Mouse (Mus musculus) liver, embryonic 14.5 days (tissue): ENCODE measurements around the gene Serpina1e. TPM values are rescaled to one million over a fixed set of nuclear protein-coding genes. Genes with fewer than 3 reads are reported as not detected.

ENCODE experiments used
- ATAC-seq: fragments of 200-750 bp; cut with Nextera tagmentation; 2 replicates; pipeline ENCODE4 v1.8.0; 2017; ENCODE audit warnings: moderate number of reproducible peaks, mild to moderate bottlenecking, moderate library complexity; ENCODE audit not compliant: insufficient read depth
- DNase-seq, 3 experiments: peaks; one replicate each; pipeline ENCODE4 v3.0.0-alpha.2; 2012 to 2013; ENCODE audit warnings: low read depth in 3 of 3, low spot score in 3 of 3
- H3K27ac ChIP-seq: fragments of 300-500 bp; sonication (generic); 2 replicates; pipeline ENCODE4 v1.5.1; 2014; ENCODE audit warnings: moderate library complexity, mild to moderate bottlenecking, control low read depth, inconsistent platforms
- H3K27me3 ChIP-seq: fragments of 300-500 bp; sonication (generic); 2 replicates; pipeline ENCODE4 v1.6.1; 2014; ENCODE audit warnings: mild to moderate bottlenecking, low read length, moderate library complexity; ENCODE audit not compliant: control insufficient read depth, insufficient read depth
- H3K36me3 ChIP-seq: fragments of 300-500 bp; sonication (generic); replicated peaks from 2 replicates; pipeline ENCODE4 v1.6.1; 2014; ENCODE audit warnings: low read depth; ENCODE audit not compliant: control insufficient read depth, insufficient read depth
- H3K4me1 ChIP-seq, 2 experiments: fragments of 200-500 bp in 1 of 2; fragments of 300-500 bp in 1 of 2; sonication (generic) in 1 of 2; replicated peaks; 2 replicates each; pipeline ENCODE4 v1.6.1; 2012 to 2014; ENCODE audit warnings: antibody characterized with exemption in 1 of 2, inconsistent platforms in 1 of 2, low read length in 1 of 2; ENCODE audit not compliant: control insufficient read depth in 2 of 2, insufficient read depth in 2 of 2
- H3K4me2 ChIP-seq: fragments of 300-500 bp; sonication (generic); 2 replicates; pipeline ENCODE4 v1.6.1; 2014; ENCODE audit warnings: low read depth, mild to moderate bottlenecking, control low read depth, moderate library complexity
- H3K4me3 ChIP-seq, 2 experiments: fragments of 200-500 bp in 1 of 2; fragments of 300-500 bp in 1 of 2; sonication (generic) in 1 of 2; 2 replicates each; pipeline ENCODE4 v1.5.1; 2012 to 2014; ENCODE audit warnings: low read depth in 2 of 2, low read length in 2 of 2, mild to moderate bottlenecking in 2 of 2, control low read depth in 1 of 2, inconsistent platforms in 1 of 2, moderate library complexity in 1 of 2; ENCODE audit not compliant: insufficient read depth in 1 of 2
- H3K9ac ChIP-seq: fragments of 300-500 bp; sonication (generic); replicated peaks from 2 replicates; pipeline ENCODE4 v1.6.1; 2014; ENCODE audit warnings: mild to moderate bottlenecking, control low read depth, moderate library complexity
- H3K9me3 ChIP-seq: fragments of 300-500 bp; sonication (generic); 2 replicates; pipeline ENCODE4 v1.6.1; 2016; ENCODE audit warnings: low read length, mixed read lengths; ENCODE audit not compliant: control insufficient read depth
- CTCF ChIP-seq: IDR thresholded peaks from 2 replicates; pipeline ENCODE4 v1.5.1; 2016; ENCODE audit warnings: antibody characterized with exemption, low read depth, control low read depth
- EP300 ChIP-seq: IDR thresholded peaks from 2 replicates; pipeline ENCODE4 v1.6.1; 2016; ENCODE audit warnings: antibody characterized with exemption, low read depth
- WGBS: fragments of 180-500 bp; shearing (Covaris S2); extraction: QIAGEN DNeasy Blood & Tissue Kit; methylation state at CpG from one replicate; pipeline ENCODE4 v1.1.7; 2014; ENCODE audit not compliant: insufficient replicate concordance; 5-methylcytosine and 5-hydroxymethylcytosine counted together
- polyA plus RNA-seq, 2 experiments: library from polyadenylated mRNA; depleted of rRNA in 1 of 2; stranded (reverse) in 1 of 2; unstranded in 1 of 2; fragments of >200 nt; fragmentation: Nextera tagmentation in 1 of 2; extraction: Ambion mirVana in 1 of 2; gene quantifications; 2 replicates each; pipeline versions ENCODE4 v1.2.1 to v1.2.3; 2012 to 2014

Serpina1e gene
- polyA plus RNA-seq, 2 experiments: 197 TPM

DNA sequence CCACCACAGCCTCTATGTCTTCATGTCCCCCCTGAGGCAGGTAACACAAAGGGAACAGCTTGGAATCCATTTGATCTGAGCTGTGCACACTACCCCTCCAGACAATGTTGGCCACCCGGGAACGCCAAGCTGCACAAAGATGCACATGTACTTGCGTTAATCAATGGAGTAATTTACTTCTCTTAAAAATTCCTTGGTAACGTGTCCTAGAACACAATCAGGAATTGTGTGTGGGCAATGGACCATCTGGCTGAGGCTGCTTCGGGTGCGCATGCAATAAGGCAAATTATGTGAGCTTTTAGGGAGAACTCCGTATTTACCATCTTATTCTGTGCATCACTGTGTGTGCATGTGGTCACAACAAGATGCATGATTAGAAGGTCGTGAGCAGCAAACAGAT lies 40.8 kb upstream of the Serpina1e start:
- H3K36me3 ChIP-seq: no peaks in the 10 kb centered on the region
- no peaks in the 10 kb centered on the region for H3K27me3 ChIP-seq
- no peak overlapping the region for H3K4me3 ChIP-seq
- no peak overlapping the region for H3K9ac ChIP-seq
- TF ChIP-seq CTCF (no peak), EP300 (no peak)
- no peak overlapping the region for H3K27ac ChIP-seq
- no peak for DNase-seq
- ATAC-seq: no peak
- 72% methylated on average over 8 of the region's 8 CpGs for WGBS
- H3K9me3 ChIP-seq: no peaks in the 10 kb centered on the region
- no peak overlapping the region for H3K4me2 ChIP-seq
- H3K4me1 ChIP-seq: peaks cover 0 to 3% of the 10 kb centered on the region in 2 experiments; a peak in 2 of 4 replicates

DNA sequence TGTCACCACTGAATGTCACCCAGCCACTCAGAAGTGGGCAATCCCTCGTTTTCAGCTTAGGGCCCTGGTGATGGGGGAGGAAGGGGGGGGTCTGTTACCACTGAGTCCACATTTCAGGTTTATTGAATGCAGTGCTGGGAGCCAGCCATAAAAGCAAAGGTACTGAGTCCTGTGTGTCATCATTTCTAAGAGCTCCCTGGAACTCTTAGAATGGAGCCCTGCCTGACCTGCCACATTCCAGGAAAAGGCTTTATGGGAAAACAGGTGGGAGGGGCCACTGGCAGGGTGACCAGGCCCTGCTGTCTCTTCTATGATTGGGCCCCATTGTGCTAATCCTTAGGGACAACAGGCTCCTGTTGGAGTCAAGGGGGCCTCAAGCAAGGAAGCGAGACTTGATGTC lies 37.7 kb upstream of the Serpina1e start:
- TF ChIP-seq CTCF (no peak), EP300 (no peak)

DNA sequence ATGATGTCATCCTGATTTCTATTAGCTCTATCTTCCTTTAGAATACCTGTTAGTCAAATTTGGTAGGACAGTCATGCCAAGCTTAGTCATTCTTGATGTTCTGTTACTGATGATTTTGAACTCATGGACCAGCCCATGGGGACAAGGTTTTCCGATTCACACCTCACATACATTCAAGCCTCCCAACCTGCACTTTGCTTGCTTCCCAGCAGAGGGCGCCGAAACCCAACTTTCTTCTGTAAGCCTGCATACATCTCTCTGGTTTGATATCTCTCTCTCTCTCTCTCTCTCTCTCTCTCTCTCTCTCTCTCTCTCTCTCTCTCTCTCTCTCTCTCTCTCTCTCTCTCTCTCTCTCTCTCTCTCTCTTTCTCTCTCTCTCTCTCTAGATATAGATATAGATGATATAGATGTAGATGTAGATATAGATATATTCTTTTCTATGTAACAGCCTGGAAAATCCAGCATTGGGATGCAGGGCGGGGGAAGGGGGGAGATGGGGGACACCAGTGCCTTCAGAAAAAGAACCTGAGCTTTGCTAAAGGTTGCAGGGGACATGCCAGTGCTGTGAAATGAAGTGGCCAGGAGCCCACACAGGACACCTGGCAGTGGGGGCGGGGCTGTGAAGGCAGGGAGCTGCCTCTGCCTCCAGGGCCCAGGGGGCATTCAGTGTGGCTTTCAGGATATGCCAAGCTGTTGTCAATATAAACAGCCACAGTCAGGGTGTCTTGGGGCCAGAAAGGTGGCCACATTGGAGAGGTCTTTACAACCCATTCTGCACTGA lies 36.7 kb upstream of the Serpina1e start:
- peak in 1 of 3 experiments; percentile 17 for DNase-seq
- no peaks in the 10 kb centered on the region for H3K4me1 ChIP-seq

More for the DNA sequence above, 37.7 kb upstream of the Serpina1e start:
- WGBS: 58% methylated on average over 2 of the region's 2 CpGs
- no peak for ATAC-seq
- Histone ChIP-seq H3K9ac (no peak overlapping the region), H3K36me3 (no peaks in the 10 kb centered on the region), H3K27ac (no peak overlapping the region), H3K4me2 (no peak overlapping the region), H3K4me3 (no peak overlapping the region), H3K4me1 (no peaks in the 10 kb centered on the region), H3K9me3 (no peaks in the 10 kb centered on the region), H3K27me3 (no peaks in the 10 kb centered on the region)
- DNase-seq: no peak

DNA sequence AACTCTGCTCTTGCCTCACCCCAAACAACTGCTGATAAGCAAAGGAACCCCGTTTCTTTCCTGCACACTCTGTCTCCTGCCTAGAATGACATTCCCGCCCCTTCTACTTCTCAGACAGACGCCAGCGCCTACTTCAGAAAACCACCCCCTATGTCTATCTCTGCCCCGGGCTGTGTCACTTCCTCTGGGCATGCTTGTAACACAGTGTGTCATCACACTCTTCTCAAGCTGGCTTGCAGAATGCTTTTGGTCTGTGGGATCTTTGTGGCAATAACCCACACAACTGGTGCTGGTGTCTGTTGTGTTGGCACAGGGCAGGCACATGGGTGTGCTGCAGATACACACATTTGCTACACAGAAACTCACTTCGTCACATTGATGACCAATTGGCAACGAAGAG lies 34.2 kb upstream of the Serpina1e start:
- ATAC-seq: no peak
- Histone ChIP-seq H3K27ac (no peak overlapping the region), H3K9ac (no peak overlapping the region), H3K27me3 (no peaks in the 10 kb centered on the region), H3K9me3 (no peaks in the 10 kb centered on the region), H3K4me1 (peaks cover 0 to 10% of the 10 kb centered on the region in 2 experiments; a peak in 2 of 4 replicates), H3K4me2 (no peak overlapping the region), H3K4me3 (no peak overlapping the region), H3K36me3 (no peaks in the 10 kb centered on the region)
- DNase-seq: no peak
- WGBS: 44% methylated on average over 7 of the region's 7 CpGs
- no peak for TF ChIP-seq CTCF
- TF ChIP-seq EP300: no peak

More for the DNA sequence above, 36.7 kb upstream of the Serpina1e start:
- TF ChIP-seq CTCF (peak; percentile 76), EP300 (no peak)
- H3K27me3 ChIP-seq: no peaks in the 10 kb centered on the region
- ATAC-seq: no peak
- H3K4me3 ChIP-seq: no peak overlapping the region
- H3K27ac ChIP-seq: no peak overlapping the region
- no peaks in the 10 kb centered on the region for H3K9me3 ChIP-seq
- H3K4me2 ChIP-seq: no peak overlapping the region
- H3K36me3 ChIP-seq: no peaks in the 10 kb centered on the region
- WGBS: 24% methylated on average over 5 of the region's 5 CpGs
- H3K9ac ChIP-seq: no peak overlapping the region

DNA sequence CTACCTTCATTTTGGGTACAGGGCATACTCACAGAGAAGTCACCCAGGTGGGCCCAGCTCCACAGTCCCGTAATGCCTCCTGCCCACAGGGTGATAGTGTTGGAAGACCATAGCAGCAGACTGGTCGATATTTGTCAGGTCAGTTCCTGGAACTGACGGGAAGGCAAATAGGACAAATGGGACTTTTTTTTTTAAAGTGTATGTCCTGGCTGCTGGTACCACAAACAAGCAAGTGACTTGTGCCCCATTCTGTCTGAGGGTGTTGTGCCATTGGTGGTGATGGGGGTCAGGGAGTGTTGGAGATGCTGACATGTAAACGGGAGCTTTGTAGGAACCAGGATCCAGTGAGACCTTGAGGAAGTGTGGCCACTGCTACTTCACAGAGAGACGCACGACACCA lies 31.1 kb upstream of the Serpina1e start, which contains the start of gene Serpina11:
Gene Serpina11 (minus strand): TSS at position 101 of the 400 bp plus-strand sequence.
- Histone ChIP-seq H3K4me1 (peaks cover 0 to 10% of the 10 kb centered on the region in 2 experiments; a peak in 2 of 4 replicates), H3K36me3 (no peaks in the 10 kb centered on the region), H3K27me3 (no peaks in the 10 kb centered on the region), H3K4me2 (no peak within 1 kb of the TSS), H3K9ac (no peak within 1 kb of the TSS), H3K4me3 (no peak within 1 kb of the TSS), H3K9me3 (no peaks in the 10 kb centered on the region), H3K27ac (peak within 1 kb of the TSS; percentile 28; the same call in 1 of the 2 replicates)
- TF ChIP-seq CTCF: no peak
- TF ChIP-seq EP300: no peak
- DNase-seq (no peak), ATAC-seq (no peak)
- 69% methylated on average over 6 of the region's 6 CpGs for WGBS
